In genomic region chr10:87446829-87447753, GRCm38 (mm10) we compare ENCODE assay signal across 9 mouse cellular contexts. TPM values are rescaled to one million over a fixed set of nuclear protein-coding genes. Genes with fewer than 3 reads are reported as not detected.
A peak's percentile ranks its signal among the peaks of the same experiment; 100 is the strongest.
DNase-seq lines count a peak whose midpoint lies in the region; ATAC-seq and TF ChIP-seq lines count a peak whose summit lies in the region.
"Had no signal": no experiment of that assay in that cellular context is flagged by ENCODE, and none has a peak within 500 bp of the region (broad histone marks: within the 10 kb centered on the region; RNA-seq: fewer than 3 reads in every experiment).

No protein-coding gene starts in this region.

- 19% methylated on average over 13 of the region's 13 CpGs for WGBS in embryonic facial prominence, embryonic 12.5 days
- WGBS in hindbrain, embryonic 13.5 days, result 15% methylated on average over 13 of the region's 13 CpGs
- WGBS in midbrain, postnatal 0 days, result 13% methylated on average over 13 of the region's 13 CpGs

- no peaks in the 10 kb centered on the region for H3K9me3 ChIP-seq in embryonic facial prominence, embryonic 12.5 days
- no peaks in the 10 kb centered on the region for H3K9me3 ChIP-seq in hindbrain, embryonic 13.5 days
- H3K9me3 ChIP-seq in midbrain, postnatal 0 days (ENCODE audit: low read length), result no peaks in the 10 kb centered on the region

- no peak for TF ChIP-seq CTCF in midbrain, postnatal 0 days (IDR thresholded peaks at IDR 0.05)

- no peaks in the 10 kb centered on the region for H3K36me3 ChIP-seq in embryonic facial prominence, embryonic 12.5 days
- no peaks in the 10 kb centered on the region for H3K36me3 ChIP-seq in hindbrain, embryonic 13.5 days
- H3K36me3 ChIP-seq in midbrain, postnatal 0 days (ENCODE audit: insufficient read depth, low read length), result no peaks in the 10 kb centered on the region

- peak overlapping the region; percentile 37 for H3K4me2 ChIP-seq in embryonic facial prominence, embryonic 12.5 days (replicated peaks)
- H3K4me2 ChIP-seq in hindbrain, embryonic 13.5 days, result peak overlapping the region; percentile 42
- peak overlapping the region; percentile 42 for H3K4me2 ChIP-seq in midbrain, postnatal 0 days (ENCODE audit: low read depth, low read length, poor library complexity, severe bottlenecking)

- intact Hi-C loops in left cerebral cortex, postnatal 14 days (cut with DNase I), result loop anchor here (1.0 kb wide), 1 partner anchor 46 kb away; the partner anchor contains the start of gene Ascl1

- H3K9ac ChIP-seq in embryonic facial prominence, embryonic 12.5 days, result no peak overlapping the region
- H3K9ac ChIP-seq in hindbrain, embryonic 13.5 days, result no peak overlapping the region
- no peak overlapping the region for H3K9ac ChIP-seq in midbrain, postnatal 0 days (replicated peaks; ENCODE audit: low read length, poor library complexity, severe bottlenecking)

- no peak overlapping the region for H3K27ac ChIP-seq in embryonic facial prominence, embryonic 12.5 days
- peak overlapping the region; percentile 58 for H3K27ac ChIP-seq in hindbrain, embryonic 13.5 days
- H3K27ac ChIP-seq in midbrain, postnatal 0 days (ENCODE audit: low read depth, low read length), result no peak overlapping the region

- H3K27me3 ChIP-seq in embryonic facial prominence, embryonic 12.5 days, result no peaks in the 10 kb centered on the region
- no peaks in the 10 kb centered on the region for H3K27me3 ChIP-seq in hindbrain, embryonic 13.5 days
- H3K27me3 ChIP-seq in midbrain, postnatal 0 days (ENCODE audit: insufficient read depth, low read length), result no peaks in the 10 kb centered on the region

- no peak for ATAC-seq in embryonic facial prominence, embryonic 12.5 days (ENCODE audit: insufficient number of reproducible peaks, insufficient read depth, low FRiP score, low TSS enrichment)
- ATAC-seq in hindbrain, embryonic 13.5 days (ENCODE audit: low FRiP score), result peak; percentile 62
- ATAC-seq in midbrain, postnatal 0 days (ENCODE audit: low FRiP score), result no peak; the same call in 1 of the 2 replicates

- H3K4me3 ChIP-seq in embryonic facial prominence, embryonic 12.5 days, result peak overlapping the region; percentile 19; the same call in 1 of the 2 replicates
- no peak overlapping the region for H3K4me3 ChIP-seq in hindbrain, embryonic 13.5 days
- peak overlapping the region; percentile 15; the same call in 1 of the 2 replicates for H3K4me3 ChIP-seq in midbrain, postnatal 0 days (ENCODE audit: low read depth, low read length)

- H3K4me1 ChIP-seq in embryonic facial prominence, embryonic 12.5 days, result peaks cover 11% of the 10 kb centered on the region; the same call in 1 of the 2 replicates
- peaks cover 21% of the 10 kb centered on the region for H3K4me1 ChIP-seq in hindbrain, embryonic 13.5 days (replicated peaks)
- H3K4me1 ChIP-seq in midbrain, postnatal 0 days (ENCODE audit: insufficient read depth, low read length), result peaks cover 2% of the 10 kb centered on the region; the same call in 1 of the 2 replicates

- DNase-seq in left cerebral cortex, postnatal 14 days (ENCODE audit: low spot score in 2 of 2), result peak; percentile 5 to 13
- no peak for DNase-seq in left cerebral cortex, adult 18-20 months (ENCODE audit: low spot score in 2 of 2)
- DNase-seq in midbrain, postnatal 0 days (ENCODE audit: low spot score), result no peak
- DNase-seq in urinary bladder, postnatal 25 days (ENCODE audit: low spot score), result no peak
- DNase-seq in yolk sac, embryonic 10.5 days (ENCODE audit: low spot score), result no peak
- DNase-seq: lung, postnatal 14 days had no signal

RNA-seq across cellular contexts. Expression of gene Ascl1, which starts 46.4 kb away (rescaled TPM):
- total RNA-seq in left cerebral cortex, postnatal 14 days (2021), result 1 to 10 TPM; 4.3 to 7.8 TPM
- total RNA-seq in left cerebral cortex, adult 18-20 months (2021), result 1 to 10 TPM; 5.6 to 6.0 TPM
- 5.7 and 6.2 TPM in 2 replicates for polyA plus RNA-seq in embryonic facial prominence, embryonic 12.5 days (2016; fragmentation: Nextera tagmentation; extraction: Ambion mirVana)
- polyA plus RNA-seq in hindbrain, embryonic 13.5 days (2015; fragmentation: Nextera tagmentation; extraction: Ambion mirVana), result 15.1 and 15.7 TPM in 2 replicates
- 9.2 and 16.3 TPM in 2 replicates for total RNA-seq in midbrain, postnatal 0 days (2014; rRNA removed)
- 2.5 and 2.8 TPM in 2 replicates for polyA plus RNA-seq in midbrain, postnatal 0 days (2015; fragmentation: Nextera tagmentation; extraction: Ambion mirVana)
- total RNA-seq: heart, postnatal 25 days had no signal

Comparison
In these comparisons a context has a peak if more than half of its experiments do, and no peak if none do; other contexts are left out.
1. DNase-seq: peak in left cerebral cortex, postnatal 14 days (2 of 2); none in left cerebral cortex, adult 18-20 months (0 of 2), midbrain, postnatal 0 days (single experiment), urinary bladder, postnatal 25 days (single experiment) and yolk sac, embryonic 10.5 days (single experiment).
2. Peak in every context shown above with its lines, with median percentiles within 50 percentile points of each other: H3K4me2 ChIP-seq.